Mouse (Mus musculus) neutrophil, adult 5-6 weeks (primary cell): ENCODE results near the gene Supt3. TPM values are rescaled to one million over a fixed set of nuclear protein-coding genes. Genes with fewer than 3 reads are reported as not detected.

Experiments used
- ATAC-seq: fragments of 151-379, 151-347 bp; 2 replicates; pipeline ENCODE4 v1.8.0; 2017; ENCODE audit warnings: mild to moderate bottlenecking, moderate TSS enrichment; ENCODE audit not compliant: insufficient number of reproducible peaks, poor library complexity, low FRiP score, severe bottlenecking; ENCODE audit errors: extremely low read depth
- total RNA-seq: library from RNA; stranded (forward); fragments of 200-1000 nt; gene quantifications from 2 replicates; pipeline ENCODE4 v1.2.3, GENCODE M21; 2017

The Supt3 gene
- total RNA-seq, 1 experiment from 2014 or later, result 6.6 TPM

GRCm38 (mm10) chr17:44777337-44777804, 419 bp downstream of the Supt3 start:
- ATAC-seq, result peak; percentile 45

DNA sequence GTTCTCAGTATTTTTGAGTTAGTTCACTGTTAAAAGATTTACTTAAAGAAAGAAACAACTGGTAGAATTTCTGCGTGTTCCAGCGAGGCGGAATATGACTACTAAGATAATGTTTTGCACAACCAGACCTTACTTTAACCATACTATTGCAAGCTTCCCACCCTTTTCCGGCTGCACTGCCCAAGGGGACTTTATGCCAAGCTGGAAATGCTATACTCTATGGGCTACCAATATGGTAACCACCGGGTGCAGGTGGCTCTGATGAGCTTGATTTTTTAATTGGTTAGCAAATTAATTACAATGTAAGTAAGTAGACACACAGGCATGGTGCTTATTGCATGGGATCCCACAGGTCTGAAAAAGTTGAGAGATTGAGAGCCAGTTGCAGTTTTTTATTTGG, 1.2 kb downstream of the Supt3 start:
- no peak for ATAC-seq

DNA sequence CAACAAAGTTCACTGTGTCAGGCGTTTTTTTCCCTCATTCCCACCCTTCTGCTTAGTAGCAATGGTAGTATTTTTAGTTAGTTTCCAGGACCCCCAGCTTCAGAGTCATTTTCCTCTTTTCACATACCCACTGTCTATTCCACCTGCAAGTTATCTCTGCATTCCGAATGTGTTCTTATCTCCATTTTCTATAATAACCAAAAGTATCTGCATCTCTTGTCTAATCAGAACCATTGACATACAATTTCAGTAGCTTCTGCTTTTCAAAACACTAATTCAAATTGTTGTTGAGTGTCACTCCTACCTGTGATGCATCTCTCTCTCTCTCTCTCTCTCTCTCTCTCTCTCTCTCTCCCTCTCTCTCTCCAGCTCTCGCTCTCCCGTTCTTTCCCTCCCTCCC, 3.4 kb downstream of the Supt3 start:
- no peak for ATAC-seq

DNA sequence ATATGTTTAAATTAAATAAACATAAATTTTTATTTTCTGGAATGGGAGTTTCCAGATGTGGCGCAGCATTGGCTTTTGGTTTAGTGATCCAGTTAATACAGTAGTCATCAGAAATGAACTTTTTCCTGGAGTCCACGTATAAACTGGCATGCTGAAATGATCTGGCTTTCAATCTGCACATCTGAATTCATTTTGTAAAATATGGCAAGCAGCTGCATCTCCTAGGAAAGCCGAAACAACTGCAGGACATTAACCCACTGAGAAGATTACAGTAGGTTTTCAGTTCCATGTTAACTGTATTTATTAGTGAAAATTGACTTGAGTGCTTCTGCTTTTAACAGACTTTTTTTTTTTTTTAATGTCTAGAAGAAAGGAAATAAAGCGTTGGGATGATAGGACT, 5.4 kb downstream of the Supt3 start:
- no peak for ATAC-seq

GRCm38 (mm10) chr17:44783143-44783542, 6.2 kb downstream of the Supt3 start:
- peak; percentile 69; the same call in 1 of the 2 replicates for ATAC-seq

- ATAC-seq, result no peak
These were observed 12.2 kb downstream of the Supt3 start for GRCm38 (mm10) chr17:44788982-44789747.

DNA sequence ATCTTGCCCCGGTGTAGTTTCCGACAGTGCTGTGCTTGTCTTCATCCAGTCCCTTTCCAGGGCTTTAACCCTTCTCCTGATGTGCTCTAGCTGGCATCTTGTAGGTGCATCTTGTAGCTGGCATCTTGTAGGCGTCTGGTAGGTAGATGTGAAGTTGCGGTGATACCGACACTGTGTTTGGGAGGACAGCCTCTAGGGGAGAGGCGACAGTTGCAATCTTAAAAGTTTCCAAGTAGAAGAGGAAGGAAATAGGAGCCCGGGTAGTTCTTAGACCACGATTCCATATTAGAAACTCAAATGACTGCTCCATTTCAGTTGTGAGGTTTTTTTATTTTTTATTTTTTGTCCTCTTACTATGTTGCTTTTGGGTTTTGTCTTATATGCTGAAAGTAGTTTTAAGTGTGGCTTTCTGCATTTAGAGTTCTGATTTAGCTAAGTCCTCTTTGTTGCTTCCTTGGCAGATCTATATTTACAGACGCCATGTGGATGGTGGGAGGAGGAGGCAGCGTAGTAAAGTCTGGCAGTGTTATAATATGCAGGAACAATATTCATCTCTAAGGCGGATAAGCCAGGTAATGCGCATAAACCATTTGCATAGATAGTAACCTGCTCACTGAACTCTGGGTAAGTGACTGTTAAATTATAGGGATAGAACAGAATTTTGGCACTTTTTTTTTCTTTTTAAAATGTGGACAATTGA, 15.4 kb downstream of the Supt3 start:
- no peak for ATAC-seq

DNA sequence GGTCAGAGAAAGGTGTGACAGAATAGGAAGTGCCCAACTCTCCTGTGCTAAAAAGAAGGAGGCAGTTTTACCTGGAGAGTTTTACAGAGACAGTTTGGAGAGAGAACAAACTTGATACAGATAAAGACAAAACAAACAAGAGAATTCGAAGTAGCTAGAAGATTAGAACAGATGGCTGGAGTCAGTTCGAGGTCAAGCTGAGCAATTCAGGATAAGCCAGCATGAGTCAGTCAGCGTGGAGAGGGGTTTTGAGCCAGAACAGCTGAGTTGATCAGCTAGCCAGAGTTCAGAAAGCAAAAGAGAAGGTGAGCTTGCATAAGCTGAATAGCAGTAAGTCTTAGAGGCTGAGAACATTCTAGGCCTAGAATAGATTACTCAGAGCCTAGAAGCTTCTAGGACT, 20.4 kb downstream of the Supt3 start:
- no peak for ATAC-seq

GRCm38 (mm10) chr17:44807031-44807430, 30.1 kb downstream of the Supt3 start:
- no peak for ATAC-seq

DNA sequence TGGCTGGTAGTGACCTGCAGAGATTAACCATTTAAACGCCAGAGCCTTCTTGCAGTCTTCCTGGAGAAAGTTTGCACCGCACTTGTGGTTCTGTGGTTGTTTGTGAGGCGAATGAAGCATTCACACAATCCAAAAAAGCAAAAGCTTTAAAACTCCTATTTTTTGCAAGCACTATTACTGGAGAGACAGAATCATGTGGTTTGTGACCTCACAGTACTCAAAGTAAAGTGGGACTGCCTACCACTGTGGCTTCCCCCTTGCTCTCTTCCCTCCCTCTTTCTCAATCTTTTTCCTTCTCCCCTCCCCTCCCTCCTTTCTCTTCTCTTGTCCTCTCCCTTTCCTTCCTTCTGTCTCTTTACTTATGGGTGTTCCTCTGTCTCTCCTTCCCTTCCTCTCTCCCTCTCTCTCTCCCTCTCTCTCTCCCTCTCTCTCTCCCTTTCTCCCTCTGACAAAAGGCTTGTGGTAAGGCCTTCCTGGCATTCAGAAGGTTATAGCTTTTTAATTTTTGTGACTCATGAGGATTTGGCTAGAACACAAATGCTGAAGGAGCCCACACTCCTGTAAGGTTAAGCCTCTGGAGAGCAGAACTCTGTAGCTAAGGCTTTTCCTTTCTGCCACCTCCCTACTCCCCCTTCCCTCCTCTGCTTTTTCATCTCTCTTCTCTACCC, 37.7 kb downstream of the Supt3 start, which contains the start of gene Runx2:
Gene Runx2 (minus strand): TSS at position 290 of the 668 bp plus-strand sequence.
- no peak for ATAC-seq

GRCm38 (mm10) chr17:44818825-44819224, 41.9 kb downstream of the Supt3 start:
- ATAC-seq, result no peak

GRCm38 (mm10) chr17:44819816-44820215, 42.9 kb downstream of the Supt3 start:
- no peak for ATAC-seq

GRCm38 (mm10) chr17:44821940-44822339, 45.0 kb downstream of the Supt3 start:
- ATAC-seq, result no peak

- no peak for ATAC-seq
These were observed 50.2 kb downstream of the Supt3 start for GRCm38 (mm10) chr17:44827124-44827523.

- ATAC-seq, result no peak
These were observed 51.0 kb downstream of the Supt3 start for GRCm38 (mm10) chr17:44827964-44828363.

DNA sequence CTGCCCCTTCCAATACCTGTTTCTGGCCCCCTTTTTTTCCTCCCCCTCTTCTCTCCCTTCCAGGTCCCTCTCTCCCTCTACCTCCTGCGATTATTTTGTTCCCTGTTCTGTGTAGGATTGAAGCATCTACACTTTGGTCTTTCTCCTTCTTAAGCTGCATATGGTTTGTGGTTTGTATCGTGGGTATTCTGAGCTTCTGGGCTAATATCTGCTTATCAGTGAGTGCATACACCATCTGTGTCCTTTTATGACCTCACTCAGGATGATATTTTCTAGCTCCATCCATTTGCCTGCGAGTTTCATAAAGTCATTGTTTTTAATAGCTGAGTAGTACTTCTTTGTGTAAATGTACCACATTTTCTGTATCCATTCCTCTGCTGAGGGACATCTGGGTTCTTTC, 52.6 kb downstream of the Supt3 start:
- ATAC-seq, result no peak

- no peak for ATAC-seq
These were observed 54.2 kb downstream of the Supt3 start for GRCm38 (mm10) chr17:44831201-44831600.

- ATAC-seq, result no peak
These were observed 65.2 kb downstream of the Supt3 start for GRCm38 (mm10) chr17:44842184-44842583.

DNA sequence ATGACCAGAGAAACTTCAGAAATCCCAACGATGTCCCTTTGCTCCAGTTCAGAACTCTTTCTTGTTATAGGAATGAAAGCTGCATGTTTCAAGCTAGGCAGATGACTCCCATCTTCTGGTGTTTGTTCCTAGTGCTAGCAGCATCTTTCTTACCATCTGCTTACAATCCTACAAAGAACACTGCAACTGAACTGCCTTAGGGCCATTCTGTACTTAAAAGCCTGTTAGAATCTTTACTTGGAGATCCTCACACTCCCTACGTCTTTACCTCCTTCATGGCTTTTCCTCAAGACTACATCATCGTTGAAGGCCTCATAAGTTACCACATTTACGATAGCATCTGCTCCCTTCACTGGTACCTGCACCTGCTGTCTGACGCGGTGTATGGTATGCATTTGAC, 86.2 kb downstream of the Supt3 start:
- ATAC-seq, result no peak

DNA sequence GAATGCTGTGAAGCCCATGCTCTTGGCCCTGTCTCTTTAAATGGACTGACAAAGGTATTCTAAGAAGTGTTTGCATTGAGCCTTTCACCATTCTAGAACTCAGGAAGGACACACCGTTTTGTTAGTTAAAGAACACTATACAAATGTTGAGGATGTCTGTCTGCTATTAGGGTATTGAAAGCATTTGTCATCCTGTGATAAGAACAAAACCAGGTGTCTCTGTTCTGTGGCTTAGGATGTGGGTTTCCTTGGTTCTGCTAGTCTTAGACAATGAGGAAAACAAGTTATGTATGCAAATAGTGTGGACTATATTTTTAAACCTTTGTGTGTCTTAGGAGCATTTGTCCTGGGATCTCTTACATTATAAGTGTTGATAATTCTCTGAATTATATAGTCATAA, 116.6 kb downstream of the Supt3 start:
- no peak for ATAC-seq
